Mouse (Mus musculus) midbrain, embryonic 10.5 days (tissue): Measurements from ENCODE around the gene Gm47955. TPM values are rescaled to one million over a fixed set of nuclear protein-coding genes. Genes with fewer than 3 reads are reported as not detected.

Experiments
- DNase-seq: peaks from one replicate; pipeline ENCODE4 v3.0.0-alpha.2; 2017; ENCODE audit warnings: low spot score
- H3K27ac ChIP-seq: fragments of 300-500 bp; sonication (generic); replicated peaks from 2 replicates; pipeline ENCODE4 v1.5.1; 2016; ENCODE audit warnings: mild to moderate bottlenecking
- H3K27me3 ChIP-seq: fragments of 300-500 bp; sonication (generic); 2 replicates; pipeline ENCODE4 v1.6.1; 2016; ENCODE audit warnings: low read depth, mild to moderate bottlenecking; ENCODE audit not compliant: poor library complexity, severe bottlenecking
- H3K36me3 ChIP-seq: fragments of 300-500 bp; sonication (generic); 2 replicates; pipeline ENCODE4 v1.6.1; 2016; ENCODE audit warnings: mild to moderate bottlenecking, moderate library complexity
- H3K4me1 ChIP-seq: fragments of 300-500 bp; sonication (generic); 2 replicates; pipeline ENCODE4 v1.6.1; 2016
- H3K4me3 ChIP-seq: fragments of 300-500 bp; sonication (generic); 2 replicates; pipeline ENCODE4 v1.5.1; 2016; ENCODE audit warnings: mild to moderate bottlenecking, moderate library complexity
- H3K9me3 ChIP-seq: fragments of 300-500 bp; sonication (generic); replicated peaks from 2 replicates; pipeline ENCODE4 v1.6.1; 2016; ENCODE audit warnings: mild to moderate bottlenecking
- WGBS: fragments of 180-500 bp; shearing (Covaris S2); methylation state at CpG from one replicate; pipeline ENCODE4 v1.1.7; 2016; 5-methylcytosine and 5-hydroxymethylcytosine counted together
- polyA plus RNA-seq: library from polyadenylated mRNA; unstranded; fragments of >200 nt; fragmentation: Nextera tagmentation; extraction: Ambion mirVana; gene quantifications from 2 replicates; pipeline ENCODE4 v1.2.1, GENCODE M21; 2016

The Gm47955 gene
- polyA plus RNA-seq, 1 experiment from 2014 or later: not detected

- Histone ChIP-seq H3K36me3 (no peaks in the 10 kb centered on the region), H3K9me3 (no peaks in the 10 kb centered on the region), H3K4me3 (no peak overlapping the region), H3K27ac (no peak overlapping the region), H3K4me1 (no peaks in the 10 kb centered on the region), H3K27me3 (no peaks in the 10 kb centered on the region)
- no peak for DNase-seq
- WGBS: 90% methylated on average over 8 of the region's 8 CpGs
Observed at GRCm38 (mm10) chr1:83006218-83007179, 46.4 kb downstream of the Gm47955 start.

GRCm38 (mm10) chr1:83007471-83007870 lies 47.4 kb downstream of the Gm47955 start:
- DNase-seq: no peak

More at GRCm38 (mm10) chr1:83007471-83007870, 47.4 kb downstream of the Gm47955 start:
- no peak overlapping the region for H3K4me3 ChIP-seq
- WGBS: 89% methylated on average over 6 of the region's 6 CpGs
- no peaks in the 10 kb centered on the region for H3K36me3 ChIP-seq
- H3K27me3 ChIP-seq: no peaks in the 10 kb centered on the region
- no peak overlapping the region for H3K27ac ChIP-seq
- H3K9me3 ChIP-seq: no peaks in the 10 kb centered on the region
- no peaks in the 10 kb centered on the region for H3K4me1 ChIP-seq

Other genes with a start within 250 kb of the Gm47955 start
- gene Mff, start 235.4 kb upstream of the Gm47955 start, polyA plus RNA-seq: 232 and 249 TPM in 2 replicates
- gene Tm4sf20, start 191.8 kb upstream of the Gm47955 start, polyA plus RNA-seq: not detected in 2 replicates
- gene Gm47791, start 189.0 kb upstream of the Gm47955 start, polyA plus RNA-seq: not detected in 2 replicates
- gene Agfg1, start 120.8 kb upstream of the Gm47955 start, polyA plus RNA-seq: 32.0 and 33.5 TPM in 2 replicates
- gene A030005L19Rik, start 47.0 kb upstream of the Gm47955 start, polyA plus RNA-seq: 0.17 and 0.44 TPM in 2 replicates
- gene A030014E15Rik, start 35.4 kb upstream of the Gm47955 start, polyA plus RNA-seq: not detected in 2 replicates
- not detected in 2 replicates for gene Gm6217, start 28.9 kb upstream of the Gm47955 start, polyA plus RNA-seq
- not detected in 2 replicates for gene A030003K21Rik, start 16.9 kb upstream of the Gm47955 start, polyA plus RNA-seq
- not detected in 2 replicates for gene Gm7544, start 4.3 kb upstream of the Gm47955 start, polyA plus RNA-seq
- not detected in 2 replicates for gene Gm47959, start 40.3 kb downstream of the Gm47955 start, polyA plus RNA-seq
- gene Slc19a3, start 78.2 kb downstream of the Gm47955 start, polyA plus RNA-seq: 0.31 and 0.48 TPM in 2 replicates
- gene Krtap28-10, start 82.2 kb downstream of the Gm47955 start, polyA plus RNA-seq: not detected in 2 replicates
- gene Gm47969, start 84.6 kb downstream of the Gm47955 start, polyA plus RNA-seq: not detected in 2 replicates
- not detected in 2 replicates for gene A030005K14Rik, start 99.1 kb downstream of the Gm47955 start, polyA plus RNA-seq
- gene Krtap28-13, start 100.6 kb downstream of the Gm47955 start, polyA plus RNA-seq: not detected in 2 replicates
- not detected in 2 replicates for gene Ccl20, start 156.5 kb downstream of the Gm47955 start, polyA plus RNA-seq
- gene Daw1, start 199.5 kb downstream of the Gm47955 start, polyA plus RNA-seq: 0.11 and 0.21 TPM in 2 replicates